Mouse (Mus musculus): ENCODE measurements around the gene Col6a1. TPM values are rescaled to one million over a fixed set of nuclear protein-coding genes. Genes with fewer than 3 reads are reported as not detected.
A peak's percentile ranks its signal among the peaks of the same experiment; 100 is the strongest.
"Not testable (repeated sequence)": the region's sequence is repeated elsewhere in the genome, so short reads cannot be mapped to it uniquely, and the experiment has no call there.

Gene Col6a1
- 30.4 and 47.4 TPM in 2 replicates for polyA plus RNA-seq (2012; rRNA removed)

DNA sequence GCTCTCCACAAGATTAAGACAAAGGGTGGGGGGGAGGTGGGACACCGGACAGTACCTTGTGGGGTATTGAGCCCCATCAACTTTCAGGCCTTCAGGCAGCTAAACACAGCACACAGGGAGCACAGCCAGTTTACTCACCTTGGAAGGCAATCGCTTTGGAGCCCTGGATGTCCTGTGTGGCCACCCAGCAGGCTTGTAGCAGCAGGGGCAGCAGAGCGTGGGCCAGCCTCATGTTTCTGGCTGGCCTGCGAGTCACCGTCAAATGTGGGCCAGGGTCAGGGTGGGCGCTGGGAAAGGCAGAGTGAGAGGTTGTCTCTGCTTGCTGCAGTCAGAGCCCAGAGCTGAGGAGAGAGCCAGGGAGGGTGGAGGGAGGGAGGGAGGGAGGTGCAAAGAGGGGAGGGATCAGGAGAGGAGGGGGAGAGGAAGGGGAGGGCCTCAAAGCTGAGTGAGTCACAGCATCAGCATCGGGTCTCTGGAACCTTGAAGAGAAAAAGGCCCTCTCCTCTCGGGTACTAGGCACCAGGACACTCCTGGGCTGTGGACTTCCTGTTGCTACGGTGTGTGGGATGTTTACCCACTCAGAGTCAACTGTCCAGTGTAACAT, at the start of gene Col6a1:
Gene Col6a1, minus strand, starts transcription at position 487 of the 604 bp plus-strand sequence.
- TF ChIP-seq POLR2A (IDR thresholded peaks at IDR 0.05; ENCODE audit: borderline replicate concordance, extremely low read depth, insufficient read depth, insufficient read length, poor library complexity, severe bottlenecking) (no peak), CTCF (IDR thresholded peaks at IDR 0.05; ENCODE audit: borderline replicate concordance, extremely low read depth, insufficient read depth, insufficient read length) (no peak)
- DNase-seq (ENCODE audit: low read depth) = peak; percentile 27

DNA sequence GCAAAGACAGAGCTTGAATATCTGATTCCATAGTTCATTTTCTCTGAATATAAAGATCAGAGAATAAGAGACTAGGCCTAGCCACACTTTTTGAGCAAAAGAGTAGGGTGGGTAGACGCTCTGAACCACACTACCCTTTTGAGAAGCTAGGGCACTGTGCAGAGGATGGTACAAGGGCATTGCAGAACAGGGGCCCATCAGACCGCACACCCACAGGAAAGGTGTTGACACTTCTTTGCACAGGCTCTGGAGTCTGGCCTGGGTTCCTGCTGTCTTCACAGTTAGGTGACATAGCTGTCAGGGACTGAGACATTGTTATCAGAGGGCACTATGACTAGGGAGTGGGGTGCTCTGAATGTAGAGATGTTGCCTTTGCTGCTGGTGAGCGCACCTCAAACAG, 45.7 kb upstream of the Col6a1 start:
- DNase-seq (ENCODE audit: low read depth) = no peak
- TF ChIP-seq POLR2A (IDR thresholded peaks at IDR 0.05; ENCODE audit: borderline replicate concordance, extremely low read depth, insufficient read depth, insufficient read length, poor library complexity, severe bottlenecking) (no peak), CTCF (IDR thresholded peaks at IDR 0.05; ENCODE audit: borderline replicate concordance, extremely low read depth, insufficient read depth, insufficient read length) (no peak)

- TF ChIP-seq CTCF (IDR thresholded peaks at IDR 0.05; ENCODE audit: borderline replicate concordance, extremely low read depth, insufficient read depth, insufficient read length) (no peak), POLR2A (IDR thresholded peaks at IDR 0.05; ENCODE audit: borderline replicate concordance, extremely low read depth, insufficient read depth, insufficient read length, poor library complexity, severe bottlenecking) (no peak)
- no peak for DNase-seq (ENCODE audit: low read depth)
Measured at GRCm38 (mm10) chr10:76771086-76771485, 45.1 kb upstream of the Col6a1 start.

GRCm38 (mm10) chr10:76769581-76769980, 43.6 kb upstream of the Col6a1 start:
- no peak for TF ChIP-seq CTCF (IDR thresholded peaks at IDR 0.05; ENCODE audit: borderline replicate concordance, extremely low read depth, insufficient read depth, insufficient read length)
- TF ChIP-seq POLR2A (IDR thresholded peaks at IDR 0.05; ENCODE audit: borderline replicate concordance, extremely low read depth, insufficient read depth, insufficient read length, poor library complexity, severe bottlenecking) = no peak

DNA sequence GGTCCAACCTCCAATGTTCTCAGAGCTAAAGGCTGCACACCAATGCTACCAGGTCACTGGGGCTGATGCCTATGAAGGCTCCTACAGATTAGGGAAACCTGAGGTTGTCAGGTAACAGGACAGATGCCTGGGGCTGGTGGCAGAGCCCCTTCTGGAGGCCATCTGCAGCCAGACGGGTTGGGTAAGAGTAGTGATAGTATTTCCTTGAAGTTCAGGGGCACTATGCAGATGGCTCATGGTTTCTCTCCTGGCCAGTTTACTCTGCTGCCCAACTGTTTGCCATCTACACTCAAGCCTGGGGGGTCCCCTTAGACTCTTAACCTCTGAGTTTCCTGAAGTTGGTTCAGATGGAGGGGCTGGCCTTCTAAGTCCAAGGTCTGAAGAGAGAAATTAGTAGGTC, 40.2 kb upstream of the Col6a1 start:
- TF ChIP-seq CTCF (IDR thresholded peaks at IDR 0.05; ENCODE audit: borderline replicate concordance, extremely low read depth, insufficient read depth, insufficient read length) (no peak), POLR2A (IDR thresholded peaks at IDR 0.05; ENCODE audit: borderline replicate concordance, extremely low read depth, insufficient read depth, insufficient read length, poor library complexity, severe bottlenecking) (no peak)
- DNase-seq (ENCODE audit: low read depth) = no peak

More at GRCm38 (mm10) chr10:76769581-76769980, 43.6 kb upstream of the Col6a1 start:
- DNase-seq (ENCODE audit: low read depth) = no peak

DNA sequence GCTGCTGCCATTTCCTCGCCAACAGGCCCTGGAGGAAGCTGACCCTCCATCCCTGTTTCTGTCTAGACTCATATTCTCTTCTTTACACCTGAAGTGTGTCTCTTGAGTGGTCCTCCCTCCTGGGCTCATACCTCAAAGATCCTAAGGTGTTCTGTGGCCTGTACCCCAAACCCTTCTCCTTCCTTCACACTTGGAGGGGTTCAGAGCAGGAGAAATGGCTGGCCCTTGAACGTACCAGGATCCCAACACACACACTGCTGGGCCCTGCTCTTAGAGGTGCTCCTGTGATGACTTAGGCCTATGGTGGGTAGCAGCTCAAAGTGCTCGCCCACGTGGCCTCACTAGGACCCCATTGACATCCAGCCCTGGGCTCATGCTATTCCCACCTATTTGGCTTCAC, 39.0 kb upstream of the Col6a1 start:
- TF ChIP-seq CTCF (IDR thresholded peaks at IDR 0.05; ENCODE audit: borderline replicate concordance, extremely low read depth, insufficient read depth, insufficient read length) = no peak
- TF ChIP-seq POLR2A (IDR thresholded peaks at IDR 0.05; ENCODE audit: borderline replicate concordance, extremely low read depth, insufficient read depth, insufficient read length, poor library complexity, severe bottlenecking) = no peak
- no peak for DNase-seq (ENCODE audit: low read depth)

DNA sequence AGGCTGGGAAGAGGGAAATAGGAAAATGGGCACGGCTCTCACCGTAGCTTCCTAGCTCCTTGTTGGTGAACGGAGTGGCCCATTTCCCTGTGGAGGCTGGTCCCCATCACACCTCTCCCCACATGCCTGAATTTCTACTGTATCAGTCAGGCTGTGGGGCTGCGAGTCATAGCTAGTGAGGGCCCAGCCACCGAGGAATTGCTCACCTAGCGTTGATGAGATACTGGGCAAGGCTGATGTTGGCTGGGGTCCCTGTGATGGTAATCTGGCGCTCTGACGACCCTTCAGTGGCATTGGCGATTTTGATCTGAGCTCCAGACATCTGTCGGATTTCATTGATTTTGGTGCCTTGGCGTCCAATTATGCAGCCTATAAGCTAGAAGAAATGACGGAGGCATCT, 37.0 kb upstream of the Col6a1 start:
- no peak for DNase-seq (ENCODE audit: low read depth)
- TF ChIP-seq POLR2A (IDR thresholded peaks at IDR 0.05; ENCODE audit: borderline replicate concordance, extremely low read depth, insufficient read depth, insufficient read length, poor library complexity, severe bottlenecking) = no peak

- TF ChIP-seq CTCF (IDR thresholded peaks at IDR 0.05; ENCODE audit: borderline replicate concordance, extremely low read depth, insufficient read depth, insufficient read length) = no peak
- no peak for TF ChIP-seq POLR2A (IDR thresholded peaks at IDR 0.05; ENCODE audit: borderline replicate concordance, extremely low read depth, insufficient read depth, insufficient read length, poor library complexity, severe bottlenecking)
- DNase-seq (ENCODE audit: low read depth) = no peak
Measured at GRCm38 (mm10) chr10:76762411-76762810, 36.4 kb upstream of the Col6a1 start.

- no peak for DNase-seq (ENCODE audit: low read depth)
- no peak for TF ChIP-seq CTCF (IDR thresholded peaks at IDR 0.05; ENCODE audit: borderline replicate concordance, extremely low read depth, insufficient read depth, insufficient read length)
Measured at GRCm38 (mm10) chr10:76759878-76760277, 33.9 kb upstream of the Col6a1 start.

DNA sequence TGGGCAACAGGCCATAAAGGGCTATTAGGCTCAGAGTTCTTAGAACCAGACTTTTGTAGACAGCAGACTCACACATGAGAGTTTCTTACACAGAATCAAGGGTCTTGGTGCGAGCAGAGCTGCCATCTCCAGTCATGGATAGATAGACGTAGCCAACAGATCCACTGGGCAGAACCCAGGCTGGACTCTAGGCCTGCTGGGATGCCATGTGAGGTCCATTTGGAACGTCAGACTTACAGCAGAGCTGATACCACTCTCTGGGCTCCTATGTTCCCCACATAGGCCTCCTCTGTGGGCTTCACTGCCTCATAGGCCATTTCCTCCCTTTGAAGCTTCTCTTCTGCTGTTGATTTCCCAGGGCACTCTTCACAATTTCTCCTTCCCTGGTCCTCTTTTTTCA, 27.7 kb upstream of the Col6a1 start:
- TF ChIP-seq POLR2A (IDR thresholded peaks at IDR 0.05; ENCODE audit: borderline replicate concordance, extremely low read depth, insufficient read depth, insufficient read length, poor library complexity, severe bottlenecking) (no peak), CTCF (IDR thresholded peaks at IDR 0.05; ENCODE audit: borderline replicate concordance, extremely low read depth, insufficient read depth, insufficient read length) (no peak)
- no peak for DNase-seq (ENCODE audit: low read depth)

- not testable (repeated sequence) for DNase-seq (ENCODE audit: low read depth)
Measured at GRCm38 (mm10) chr10:76744267-76744666, 18.3 kb upstream of the Col6a1 start.

- TF ChIP-seq POLR2A (IDR thresholded peaks at IDR 0.05; ENCODE audit: borderline replicate concordance, extremely low read depth, insufficient read depth, insufficient read length, poor library complexity, severe bottlenecking) = no peak
- TF ChIP-seq CTCF (IDR thresholded peaks at IDR 0.05; ENCODE audit: borderline replicate concordance, extremely low read depth, insufficient read depth, insufficient read length) = no peak
Measured at GRCm38 (mm10) chr10:76736764-76737163, 10.8 kb upstream of the Col6a1 start.

GRCm38 (mm10) chr10:76734979-76735378, 9.0 kb upstream of the Col6a1 start:
- DNase-seq (ENCODE audit: low read depth) = peak; percentile 81
- peak; percentile 95 for TF ChIP-seq CTCF (IDR thresholded peaks at IDR 0.05; ENCODE audit: borderline replicate concordance, extremely low read depth, insufficient read depth, insufficient read length)
- TF ChIP-seq POLR2A (IDR thresholded peaks at IDR 0.05; ENCODE audit: borderline replicate concordance, extremely low read depth, insufficient read depth, insufficient read length, poor library complexity, severe bottlenecking) = no peak

More at GRCm38 (mm10) chr10:76736764-76737163, 10.8 kb upstream of the Col6a1 start:
- DNase-seq (ENCODE audit: low read depth) = no peak
